ENCODE assay signal across 26 mouse cellular contexts in the genomic region with DNA sequence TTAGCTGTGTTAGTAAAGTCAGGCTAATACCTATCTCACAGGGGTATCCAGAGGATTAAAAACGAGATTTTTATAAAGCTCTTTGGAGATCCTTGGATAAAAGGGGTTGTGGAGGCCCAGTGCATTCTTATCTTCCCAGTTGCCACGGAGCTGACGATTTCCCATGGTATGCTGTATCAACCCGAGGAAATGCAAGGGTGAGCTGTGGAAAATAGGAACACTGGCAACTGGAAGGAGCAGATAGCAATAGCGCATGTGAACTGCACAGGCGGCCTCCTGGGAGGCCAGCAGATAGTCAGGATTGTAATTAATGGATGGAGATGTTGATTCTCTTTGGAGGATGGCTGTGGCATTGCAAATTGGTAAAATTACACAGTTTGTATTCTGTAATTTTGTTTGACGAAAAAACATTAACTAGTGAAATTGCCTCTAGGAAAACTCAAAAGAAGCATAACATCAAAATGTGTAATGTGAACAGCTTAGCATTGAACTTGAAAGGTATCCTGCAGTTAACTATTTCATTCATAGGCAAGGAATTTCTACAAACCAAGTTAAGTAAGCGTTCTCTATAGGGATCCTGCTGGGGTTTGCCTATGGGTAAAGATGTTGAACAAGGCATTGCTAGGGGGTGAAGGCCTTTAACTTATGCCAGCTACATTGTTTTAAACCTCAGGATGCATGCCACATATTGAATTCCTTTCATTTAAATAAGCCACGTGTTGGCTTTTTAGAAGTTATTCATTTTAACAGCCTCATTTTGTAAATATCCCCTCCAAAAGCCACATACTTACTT.
A peak's percentile ranks its signal among the peaks of the same experiment; 100 is the strongest.
DNase-seq lines count a peak whose midpoint lies in the region; ATAC-seq and TF ChIP-seq lines count a peak whose summit lies in the region.
"Had no signal": no experiment of that assay in that cellular context is flagged by ENCODE, and none has a peak within 500 bp of the region (broad histone marks: within the 10 kb centered on the region; RNA-seq: fewer than 3 reads in every experiment).

No protein-coding gene starts in this region.

- no peaks in the 10 kb centered on the region for H3K27me3 ChIP-seq in forebrain, embryonic 11.5 days (ENCODE audit: control insufficient read depth, insufficient read depth, low read length)
- no peaks in the 10 kb centered on the region for H3K27me3 ChIP-seq in forebrain, postnatal 0 days (ENCODE audit: insufficient read depth, low read length)
- no peaks in the 10 kb centered on the region for H3K27me3 ChIP-seq in midbrain, embryonic 11.5 days (ENCODE audit: control insufficient read depth, insufficient read depth, low read length)
- H3K27me3 ChIP-seq in midbrain, embryonic 10.5 days (ENCODE audit: low read depth, poor library complexity, severe bottlenecking) = no peaks in the 10 kb centered on the region
- H3K27me3 ChIP-seq in forebrain, embryonic 14.5 days (replicated peaks; ENCODE audit: control insufficient read depth, insufficient read depth, low read length) = no peaks in the 10 kb centered on the region
- no peaks in the 10 kb centered on the region for H3K27me3 ChIP-seq in intestine, embryonic 15.5 days (replicated peaks)
- H3K27me3 ChIP-seq: embryonic facial prominence, embryonic 15.5 days; neural tube, embryonic 12.5 days; Patski had no signal

- H3K9ac ChIP-seq in forebrain, embryonic 11.5 days (ENCODE audit: low read length) = no peak overlapping the region
- H3K9ac ChIP-seq in forebrain, postnatal 0 days = no peak overlapping the region
- H3K9ac ChIP-seq in midbrain, embryonic 11.5 days (ENCODE audit: low read length) = no peak overlapping the region
- H3K9ac ChIP-seq in forebrain, embryonic 14.5 days (ENCODE audit: low read length) = no peak overlapping the region
- H3K9ac ChIP-seq in intestine, embryonic 15.5 days = no peak overlapping the region
- H3K9ac ChIP-seq: embryonic facial prominence, embryonic 15.5 days; liver, embryonic 14.5 days; neural tube, embryonic 12.5 days had no signal

- DNase-seq in forebrain, embryonic 11.5 days (ENCODE audit: low spot score) = peak; percentile 53
- DNase-seq in forebrain, postnatal 0 days = no peak
- DNase-seq in midbrain, embryonic 11.5 days (ENCODE audit: low spot score, missing footprints) = no peak
- DNase-seq in midbrain, embryonic 10.5 days (ENCODE audit: low spot score) = no peak
- peak; percentile 37 for DNase-seq in forebrain, embryonic 14.5 days (ENCODE audit: low spot score)
- DNase-seq in cerebellum, postnatal 4 days (ENCODE audit: low spot score in 2 of 2) = no peak
- DNase-seq: adrenal gland, postnatal 10 days; cerebellum, adult 11-12 months; cerebellum, adult 9-11 months; heart, postnatal 14 days; kidney, adult 11 months; kidney, postnatal 14 days; liver; lung, adult 2 months; lung, postnatal 10 days; thymus, adult 2 months; thymus, postnatal 36 days had no signal

- TF ChIP-seq CTCF in forebrain, postnatal 0 days (IDR thresholded peaks at IDR 0.05; ENCODE audit: low read depth) = no peak

- 12% methylated on average over 9 of the region's 9 CpGs for WGBS in forebrain, embryonic 11.5 days
- 19% methylated on average over 9 of the region's 9 CpGs for WGBS in forebrain, postnatal 0 days
- 21% methylated on average over 9 of the region's 9 CpGs for WGBS in midbrain, embryonic 11.5 days
- WGBS in midbrain, embryonic 10.5 days = 24% methylated on average over 9 of the region's 9 CpGs
- 9% methylated on average over 9 of the region's 9 CpGs for WGBS in forebrain, embryonic 14.5 days
- WGBS in intestine, embryonic 15.5 days = 54% methylated on average over 9 of the region's 9 CpGs

- ATAC-seq in forebrain, embryonic 11.5 days (replicated peaks; ENCODE audit: low FRiP score) = peak; percentile 25; the same call in 1 of the 2 replicates
- no peak for ATAC-seq in forebrain, postnatal 0 days
- ATAC-seq in midbrain, embryonic 11.5 days (ENCODE audit: low FRiP score) = 0 out of 2 replicates have a peak, but pooled peaks have one; percentile 30
- ATAC-seq in forebrain, embryonic 14.5 days = no peak
- no peak for ATAC-seq in intestine, embryonic 15.5 days
- ATAC-seq: Patski had no signal

- no peak overlapping the region for H3K4me2 ChIP-seq in forebrain, embryonic 11.5 days (ENCODE audit: low read depth, low read length, severe bottlenecking)
- no peak overlapping the region for H3K4me2 ChIP-seq in forebrain, postnatal 0 days (ENCODE audit: low read depth)
- H3K4me2 ChIP-seq in midbrain, embryonic 11.5 days = no peak overlapping the region
- no peak overlapping the region for H3K4me2 ChIP-seq in forebrain, embryonic 14.5 days (ENCODE audit: low read length)
- no peak overlapping the region for H3K4me2 ChIP-seq in intestine, embryonic 15.5 days (replicated peaks)
- H3K4me2 ChIP-seq: embryonic facial prominence, embryonic 15.5 days; neural tube, embryonic 12.5 days had no signal

- peaks cover 9% of the 10 kb centered on the region; the same call in 1 of the 2 replicates for H3K4me1 ChIP-seq in forebrain, embryonic 11.5 days (replicated peaks; ENCODE audit: control insufficient read depth, insufficient read depth, low read length)
- H3K4me1 ChIP-seq in forebrain, postnatal 0 days (ENCODE audit: insufficient read depth) = no peaks in the 10 kb centered on the region
- peaks cover 4% of the 10 kb centered on the region; the same call in 1 of the 2 replicates for H3K4me1 ChIP-seq in midbrain, embryonic 11.5 days (ENCODE audit: control insufficient read depth, insufficient read depth, low read length)
- peaks cover 28% of the 10 kb centered on the region for H3K4me1 ChIP-seq in midbrain, embryonic 10.5 days
- peaks cover 19% of the 10 kb centered on the region for H3K4me1 ChIP-seq in forebrain, embryonic 14.5 days (ENCODE audit: control insufficient read depth, insufficient read depth, low read length)
- H3K4me1 ChIP-seq in intestine, embryonic 15.5 days (replicated peaks) = no peaks in the 10 kb centered on the region
- H3K4me1 ChIP-seq: embryonic facial prominence, embryonic 10.5 days; embryonic facial prominence, embryonic 15.5 days had no signal

- no peaks in the 10 kb centered on the region for H3K9me3 ChIP-seq in forebrain, embryonic 11.5 days (ENCODE audit: control insufficient read depth, low read length)
- H3K9me3 ChIP-seq in forebrain, postnatal 0 days (ENCODE audit: low read length) = no peaks in the 10 kb centered on the region
- no peaks in the 10 kb centered on the region for H3K9me3 ChIP-seq in midbrain, embryonic 11.5 days (ENCODE audit: control insufficient read depth, low read length)
- no peaks in the 10 kb centered on the region; the same call in 1 of the 2 replicates for H3K9me3 ChIP-seq in midbrain, embryonic 10.5 days (replicated peaks)
- no peaks in the 10 kb centered on the region for H3K9me3 ChIP-seq in forebrain, embryonic 14.5 days (replicated peaks; ENCODE audit: control insufficient read depth, low read length)
- no peaks in the 10 kb centered on the region for H3K9me3 ChIP-seq in intestine, embryonic 15.5 days
- H3K9me3 ChIP-seq: embryonic facial prominence, embryonic 10.5 days; embryonic facial prominence, embryonic 15.5 days; hindbrain, embryonic 10.5 days; neural tube, embryonic 12.5 days had no signal

- no peak overlapping the region for H3K4me3 ChIP-seq in forebrain, embryonic 11.5 days (ENCODE audit: low read depth, low read length)
- H3K4me3 ChIP-seq in forebrain, postnatal 0 days (ENCODE audit: low read depth, low read length) = no peak overlapping the region
- no peak overlapping the region for H3K4me3 ChIP-seq in midbrain, embryonic 11.5 days (ENCODE audit: low read depth, low read length)
- no peak overlapping the region for H3K4me3 ChIP-seq in midbrain, embryonic 10.5 days
- no peak overlapping the region for H3K4me3 ChIP-seq in forebrain, embryonic 14.5 days (ENCODE audit: low read depth, low read length)
- no peak overlapping the region for H3K4me3 ChIP-seq in intestine, embryonic 15.5 days (replicated peaks)
- H3K4me3 ChIP-seq: embryonic facial prominence, embryonic 10.5 days; embryonic facial prominence, embryonic 15.5 days; hindbrain, embryonic 10.5 days; myocyte; neural tube, embryonic 12.5 days had no signal

- H3K27ac ChIP-seq in forebrain, embryonic 11.5 days (ENCODE audit: low read depth, low read length) = peak overlapping the region; percentile 57; the same call in 1 of the 2 replicates
- no peak overlapping the region for H3K27ac ChIP-seq in forebrain, postnatal 0 days (ENCODE audit: low read depth, low read length)
- H3K27ac ChIP-seq in midbrain, embryonic 11.5 days (ENCODE audit: low read depth, low read length) = no peak overlapping the region
- H3K27ac ChIP-seq in midbrain, embryonic 10.5 days (replicated peaks) = no peak overlapping the region
- 0 out of 2 replicates have a peak overlapping the region, but pooled peaks have one; percentile 54 for H3K27ac ChIP-seq in forebrain, embryonic 14.5 days (ENCODE audit: low read depth, low read length)
- no peak overlapping the region for H3K27ac ChIP-seq in intestine, embryonic 15.5 days
- H3K27ac ChIP-seq: embryonic facial prominence, embryonic 10.5 days; embryonic facial prominence, embryonic 15.5 days; hindbrain, embryonic 10.5 days; liver, embryonic 14.5 days; macrophage; neural tube, embryonic 12.5 days had no signal

- no peaks in the 10 kb centered on the region for H3K36me3 ChIP-seq in forebrain, embryonic 11.5 days (ENCODE audit: control insufficient read depth, insufficient read depth, low read length)
- H3K36me3 ChIP-seq in forebrain, postnatal 0 days (ENCODE audit: insufficient read depth) = no peaks in the 10 kb centered on the region
- no peaks in the 10 kb centered on the region for H3K36me3 ChIP-seq in midbrain, embryonic 11.5 days (ENCODE audit: control insufficient read depth, insufficient read depth, low read length)
- no peaks in the 10 kb centered on the region for H3K36me3 ChIP-seq in midbrain, embryonic 10.5 days
- no peaks in the 10 kb centered on the region for H3K36me3 ChIP-seq in forebrain, embryonic 14.5 days (ENCODE audit: control insufficient read depth, insufficient read depth, low read length)
- no peaks in the 10 kb centered on the region for H3K36me3 ChIP-seq in intestine, embryonic 15.5 days
- H3K36me3 ChIP-seq: embryonic facial prominence, embryonic 10.5 days; embryonic facial prominence, embryonic 15.5 days; hindbrain, embryonic 10.5 days; neural tube, embryonic 12.5 days had no signal

Comparison
In these comparisons a context has a peak if more than half of its experiments do, and no peak if none do; other contexts are left out.
1. ATAC-seq: peak in forebrain, embryonic 11.5 days (single experiment) and midbrain, embryonic 11.5 days (single experiment); none in forebrain, postnatal 0 days (single experiment), forebrain, embryonic 14.5 days (single experiment) and intestine, embryonic 15.5 days (single experiment).
2. DNase-seq: peak in forebrain, embryonic 11.5 days (single experiment) and forebrain, embryonic 14.5 days (single experiment); none in forebrain, postnatal 0 days (single experiment), midbrain, embryonic 11.5 days (single experiment), midbrain, embryonic 10.5 days (single experiment) and cerebellum, postnatal 4 days (0 of 2).
3. H3K27ac ChIP-seq: peak in forebrain, embryonic 11.5 days (single experiment) and forebrain, embryonic 14.5 days (single experiment); none in forebrain, postnatal 0 days (single experiment), midbrain, embryonic 11.5 days (single experiment), midbrain, embryonic 10.5 days (single experiment) and intestine, embryonic 15.5 days (single experiment).